Mouse (Mus musculus) monocyte, adult 2 months (primary cell): ENCODE data around the gene Clec2e.

Experiments used
- DNase-seq, 2 experiments: peaks; one replicate each; pipeline ENCODE4 v3.0.0; 2022; ENCODE audit warnings: low spot score in 2 of 2, low read depth in 1 of 2

Gene Clec2e

DNA sequence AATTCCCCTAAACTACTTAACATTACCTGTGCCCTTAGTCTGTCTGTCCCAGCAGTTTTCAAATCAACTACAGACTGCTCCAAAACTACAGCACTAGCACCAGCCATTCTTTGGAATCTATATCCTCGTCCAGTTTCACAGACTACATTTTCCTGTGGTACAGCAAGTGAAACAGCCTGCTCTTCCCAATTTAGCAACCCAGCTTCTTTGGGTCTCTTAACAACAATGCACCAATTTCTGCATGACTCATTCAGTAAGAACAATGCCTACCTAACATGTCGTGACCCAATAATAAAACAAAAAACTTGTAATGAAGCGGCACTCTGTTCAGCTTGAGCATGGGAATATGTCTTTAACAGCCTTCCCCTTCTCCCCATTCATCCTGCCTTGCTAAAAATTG, 35.3 kb downstream of the Clec2e start:
- DNase-seq: no peak

DNA sequence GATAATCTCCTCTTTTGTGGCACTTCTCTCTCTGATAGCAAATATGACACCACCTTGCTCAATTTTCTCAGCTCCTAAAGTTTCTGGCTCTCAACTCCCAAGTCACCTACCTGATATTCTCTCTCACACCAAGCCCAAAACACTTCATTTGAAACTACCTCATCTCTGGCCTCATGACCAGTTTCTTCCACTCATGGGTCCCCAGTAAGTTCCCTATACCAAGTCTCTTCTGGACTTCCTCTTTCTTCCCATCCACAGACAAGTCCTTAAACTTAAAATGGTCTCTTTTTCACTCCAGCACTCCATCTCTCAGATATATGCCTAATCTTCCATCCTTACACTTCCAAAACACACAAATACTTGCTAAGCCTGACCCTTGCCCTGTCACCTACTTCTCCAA, 42.7 kb downstream of the Clec2e start:
- DNase-seq: no peak

DNA sequence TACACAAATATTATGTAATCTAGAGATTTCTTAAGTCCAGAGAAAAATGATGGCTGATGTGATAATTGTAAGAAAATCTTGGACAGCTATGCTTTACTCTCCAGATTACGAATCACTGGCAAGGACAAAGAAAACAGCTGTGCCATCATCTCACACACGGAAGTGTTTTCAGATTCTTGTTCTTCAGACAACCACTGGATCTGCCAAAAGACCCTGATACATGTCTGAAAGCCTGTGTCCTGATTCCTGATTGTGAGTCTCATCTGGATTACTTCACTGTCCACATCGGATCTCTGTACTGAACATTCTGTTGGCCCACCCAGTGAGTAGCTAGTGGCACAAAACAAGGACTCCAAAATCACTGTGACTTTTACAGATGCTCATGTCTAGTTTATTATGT, 44.5 kb downstream of the Clec2e start:
- no peak for DNase-seq

GRCm38 (mm10) chr6:129051731-129052130, 49.0 kb downstream of the Clec2e start:
- DNase-seq: no peak

DNA sequence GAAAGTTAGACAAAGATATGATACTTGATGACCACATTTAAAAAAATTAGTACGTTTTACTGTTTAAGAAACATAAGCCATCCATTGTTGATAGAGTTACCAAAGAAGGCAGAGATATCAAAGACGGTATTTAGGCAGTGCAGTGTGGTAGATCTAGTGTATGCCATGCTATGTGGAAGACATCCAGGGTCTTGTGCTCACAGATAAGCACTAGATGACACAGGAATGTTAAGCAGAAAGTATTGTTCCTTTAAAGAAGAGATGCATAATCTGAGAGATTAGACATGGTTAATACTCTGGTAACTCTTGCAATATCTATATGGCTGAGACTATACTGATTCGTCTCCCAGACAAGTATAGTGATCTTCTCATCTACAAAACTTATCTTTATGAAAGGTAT, 49.6 kb downstream of the Clec2e start:
- no peak for DNase-seq

- DNase-seq: no peak
These were observed 51.0 kb downstream of the Clec2e start for GRCm38 (mm10) chr6:129049596-129050251.

GRCm38 (mm10) chr6:129048857-129049473, 51.7 kb downstream of the Clec2e start:
- DNase-seq: peak; percentile 41 to 51

DNA sequence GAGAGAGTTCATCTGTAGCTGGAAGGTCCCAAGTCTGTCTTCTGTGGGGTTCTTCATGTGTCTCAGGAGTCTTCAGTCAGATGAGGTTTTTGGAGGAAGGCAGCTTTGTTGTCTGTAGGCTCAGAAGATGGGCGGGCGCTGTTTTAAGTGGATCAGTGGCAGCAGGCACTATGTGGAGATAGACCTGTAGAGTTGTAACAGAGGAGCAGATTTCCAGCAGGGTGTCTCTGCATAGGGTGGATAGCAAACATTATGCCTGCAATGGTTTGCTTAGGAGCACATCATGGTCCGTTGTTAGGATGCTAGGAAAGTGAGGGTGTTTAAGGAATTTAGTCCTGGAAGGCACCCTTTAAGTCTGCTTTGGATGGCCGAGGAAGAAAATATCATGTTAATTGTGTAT, 52.3 kb downstream of the Clec2e start:
- no peak for DNase-seq

DNA sequence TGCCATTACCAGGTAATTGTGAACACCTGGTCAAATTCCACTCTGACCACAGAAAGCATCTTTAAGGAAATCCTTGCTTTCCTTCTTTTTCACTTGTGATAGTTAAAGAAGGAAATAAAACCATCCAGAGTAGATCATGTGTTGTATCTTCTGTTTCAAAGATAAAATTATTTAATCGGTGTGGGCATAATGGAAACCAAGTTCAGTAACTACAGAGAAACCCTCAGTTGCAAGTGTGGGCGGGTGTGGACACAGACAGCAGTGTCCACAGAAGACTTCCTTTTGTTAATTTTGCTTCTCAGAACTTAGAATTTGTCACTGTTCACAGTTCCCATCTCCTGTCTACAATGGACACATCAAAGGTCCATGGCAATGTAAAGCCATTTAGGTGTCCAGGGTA, 55.1 kb downstream of the Clec2e start, which contains the start of gene Klrb1f:
Gene Klrb1f, plus strand, starts transcription at position 301 of the 400 bp plus-strand sequence.
- DNase-seq: no peak

GRCm38 (mm10) chr6:129042470-129042869, 58.2 kb downstream of the Clec2e start:
- no peak for DNase-seq
